Mouse (Mus musculus) kidney, postnatal 0 days (tissue): ENCODE measurements around the gene Mgat4b. TPM values are rescaled to one million over a fixed set of nuclear protein-coding genes. Genes with fewer than 3 reads are reported as not detected.

ENCODE experiments used
- ATAC-seq: fragments of 200-750 bp; cut with Nextera tagmentation; replicated peaks from 2 replicates; pipeline ENCODE4 v1.8.0; 2017; ENCODE audit warnings: low read depth, moderate number of reproducible peaks, moderate TSS enrichment, moderate library complexity; ENCODE audit not compliant: low FRiP score
- DNase-seq: peaks from one replicate; pipeline ENCODE4 v3.0.0-alpha.2; 2016; ENCODE audit warnings: low spot score
- H3K27ac ChIP-seq: fragments of 300-500 bp; sonication (generic); 2 replicates; pipeline ENCODE4 v1.5.1; 2014; ENCODE audit warnings: mild to moderate bottlenecking
- H3K27me3 ChIP-seq: fragments of 300-500 bp; sonication (generic); 2 replicates; pipeline ENCODE4 v1.6.1; 2014; ENCODE audit warnings: low read length, mixed read lengths; ENCODE audit not compliant: insufficient read depth
- H3K36me3 ChIP-seq: fragments of 300-500 bp; sonication (generic); 2 replicates; pipeline ENCODE4 v1.6.1; 2014; ENCODE audit warnings: low read length, mixed read lengths; ENCODE audit not compliant: insufficient read depth
- H3K4me1 ChIP-seq: fragments of 300-500 bp; sonication (generic); replicated peaks from 2 replicates; pipeline ENCODE4 v1.6.1; 2014; ENCODE audit warnings: antibody characterized with exemption, low read length, mixed read lengths; ENCODE audit not compliant: insufficient read depth
- H3K4me2 ChIP-seq: fragments of 300-500 bp; sonication (generic); 2 replicates; pipeline ENCODE4 v1.6.1; 2014; ENCODE audit warnings: mild to moderate bottlenecking, low read length, moderate library complexity, mixed read lengths
- H3K4me3 ChIP-seq: fragments of 300-500 bp; sonication (generic); replicated peaks from 2 replicates; pipeline ENCODE4 v1.5.1; 2014; ENCODE audit warnings: low read depth, low read length
- H3K9ac ChIP-seq: fragments of 300-500 bp; sonication (generic); 2 replicates; pipeline ENCODE4 v1.6.1; 2014; ENCODE audit warnings: low read depth, low read length
- H3K9me3 ChIP-seq: fragments of 300-500 bp; sonication (generic); replicated peaks from 2 replicates; pipeline ENCODE4 v1.6.1; 2016; ENCODE audit warnings: low read length, inconsistent platforms, mixed read lengths
- CTCF ChIP-seq: IDR thresholded peaks from 2 replicates; pipeline ENCODE4 v1.5.1; 2016; ENCODE audit warnings: antibody characterized with exemption, low read depth, mild to moderate bottlenecking, moderate library complexity
- WGBS: fragments of 180-500 bp; shearing (Covaris S2); extraction: QIAGEN DNeasy Blood & Tissue Kit; methylation state at CpG from one replicate; pipeline ENCODE4 v1.1.7; 2014; 5-methylcytosine and 5-hydroxymethylcytosine counted together
- polyA plus RNA-seq: library from polyadenylated mRNA; unstranded; fragments of >200 nt; fragmentation: Nextera tagmentation; extraction: Ambion mirVana; gene quantifications from 2 replicates; pipeline ENCODE4 v1.2.1, GENCODE M21; 2015

Gene Mgat4b
- polyA plus RNA-seq, 1 experiment from 2014 or later = 62.1 TPM

DNA sequence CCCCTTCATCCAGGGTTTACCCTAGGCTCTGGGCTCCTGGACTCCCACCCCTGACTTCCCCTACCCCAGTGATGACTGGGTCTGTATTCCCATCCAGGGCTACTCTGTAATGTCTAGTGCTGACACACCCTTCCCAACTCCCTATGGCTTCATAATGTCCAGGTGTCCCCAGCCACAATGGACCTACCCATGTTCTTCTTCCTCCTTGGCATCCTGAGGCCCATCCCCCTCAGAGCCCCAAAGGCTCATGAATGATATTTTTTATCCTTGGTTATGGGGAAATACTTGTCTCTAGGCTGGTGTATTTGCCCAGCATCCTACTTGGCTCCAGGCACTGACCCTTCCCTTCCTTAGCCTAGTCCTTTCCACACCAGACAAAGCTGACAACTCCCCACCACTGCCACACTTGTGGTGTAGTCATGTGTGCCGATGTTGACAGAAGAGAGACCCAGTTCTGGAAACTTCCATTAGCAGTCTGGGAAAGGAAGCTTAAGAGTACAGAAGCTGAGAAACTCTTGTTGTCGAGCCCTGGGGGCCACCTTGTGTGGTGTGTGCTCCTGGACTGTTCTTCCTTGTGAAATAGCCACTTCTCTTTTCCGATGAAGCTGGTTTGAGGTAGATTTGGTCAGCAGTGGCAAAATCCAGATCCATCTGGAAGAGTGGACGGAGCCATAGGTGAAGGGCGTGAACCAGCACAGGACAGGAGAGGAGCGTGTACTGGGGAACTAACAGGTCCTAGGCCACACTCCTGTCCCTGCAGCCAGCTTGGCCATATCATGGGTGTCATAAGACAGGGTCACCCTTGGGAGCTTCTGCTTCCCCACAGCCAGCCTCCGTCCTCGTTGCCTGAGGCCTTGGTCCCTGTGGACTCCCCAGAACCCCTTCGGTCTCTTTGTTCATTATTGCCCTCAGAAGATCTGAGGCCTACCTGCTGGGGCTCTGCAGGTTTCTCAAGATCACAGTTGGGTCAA, 28.4 kb downstream of the Mgat4b start:
- ATAC-seq (no peak), DNase-seq (no peak)
- Histone ChIP-seq H3K27me3 (no peaks in the 10 kb centered on the region), H3K9me3 (no peaks in the 10 kb centered on the region), H3K4me2 (no peak overlapping the region), H3K27ac (0 out of 2 replicates have a peak overlapping the region, but pooled peaks have one; percentile 11), H3K4me3 (no peak overlapping the region), H3K9ac (no peak overlapping the region), H3K36me3 (peaks cover 9% of the 10 kb centered on the region; the same call in 1 of the 2 replicates), H3K4me1 (peaks cover 12% of the 10 kb centered on the region; the same call in 1 of the 2 replicates)
- no peak for TF ChIP-seq CTCF
- WGBS = 87% methylated on average over 9 of the region's 9 CpGs

DNA sequence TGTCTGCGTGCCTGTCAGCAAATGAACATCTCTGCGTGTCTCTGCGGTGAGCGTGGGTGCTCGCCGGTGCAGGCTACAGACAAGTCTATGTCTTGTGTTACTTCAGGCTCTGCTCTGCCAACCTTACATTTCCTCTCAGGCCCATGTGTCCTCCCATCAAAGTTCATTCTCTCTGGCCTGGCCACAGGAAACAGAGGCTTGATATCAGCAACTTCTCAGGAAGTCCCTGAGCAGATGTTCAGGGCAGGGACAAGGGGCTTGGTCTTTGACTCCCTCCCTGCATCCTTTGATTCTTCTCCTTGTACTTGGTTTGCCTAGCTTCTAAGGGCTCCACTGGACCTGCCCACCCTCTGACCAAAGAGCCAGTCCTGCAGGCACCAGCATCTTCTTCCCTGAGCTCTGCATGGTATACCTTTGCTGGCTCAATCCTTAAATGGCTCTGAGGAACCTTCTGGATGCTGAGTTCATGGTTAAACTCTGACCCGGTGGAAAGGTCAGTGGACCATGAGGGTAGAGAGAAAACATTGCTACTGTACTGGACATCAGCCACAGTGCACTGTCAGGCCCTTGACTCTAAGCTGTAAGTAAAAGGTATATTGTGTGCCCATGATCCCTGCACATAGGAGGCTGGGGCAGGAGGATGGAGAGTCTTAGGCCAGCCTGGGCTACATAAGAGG, 29.7 kb downstream of the Mgat4b start:
- Histone ChIP-seq H3K9me3 (no peaks in the 10 kb centered on the region), H3K4me1 (peaks cover 12% of the 10 kb centered on the region; the same call in 1 of the 2 replicates), H3K4me2 (no peak overlapping the region), H3K36me3 (no peaks in the 10 kb centered on the region), H3K27me3 (no peaks in the 10 kb centered on the region), H3K4me3 (no peak overlapping the region), H3K27ac (no peak overlapping the region; the same call in 1 of the 2 replicates), H3K9ac (no peak overlapping the region)
- DNase-seq (no peak), ATAC-seq (no peak)
- 81% methylated on average over 7 of the region's 7 CpGs for WGBS
- no peak for TF ChIP-seq CTCF

DNA sequence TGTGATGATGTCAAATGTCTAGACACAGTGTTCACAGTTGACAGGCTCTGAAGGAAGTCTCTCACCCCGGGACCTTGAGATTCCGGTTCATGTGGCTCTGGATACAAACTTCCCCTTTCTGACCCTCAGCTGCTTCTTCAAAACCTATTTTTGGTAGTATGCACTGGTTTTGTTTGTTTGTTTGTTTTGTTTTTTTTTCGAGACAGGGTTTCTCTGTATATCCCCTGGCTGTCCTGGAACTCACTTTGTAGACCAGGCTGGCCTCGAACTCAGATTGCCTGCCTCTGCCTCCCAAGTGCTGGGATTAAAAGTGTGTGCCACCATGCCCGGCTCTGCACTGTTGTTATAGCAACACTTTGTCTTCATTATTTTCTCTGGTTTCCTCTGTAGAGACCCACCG, 33.2 kb downstream of the Mgat4b start:
- H3K36me3 ChIP-seq = no peaks in the 10 kb centered on the region
- DNase-seq = no peak
- H3K9me3 ChIP-seq = no peaks in the 10 kb centered on the region
- no peak overlapping the region for H3K4me3 ChIP-seq
- H3K9ac ChIP-seq = no peak overlapping the region
- WGBS = 72% methylated on average over 6 of the region's 6 CpGs
- no peak for ATAC-seq
- H3K27me3 ChIP-seq = no peaks in the 10 kb centered on the region
- H3K4me1 ChIP-seq = no peaks in the 10 kb centered on the region
- H3K27ac ChIP-seq = no peak overlapping the region
- no peak overlapping the region for H3K4me2 ChIP-seq
- no peak for TF ChIP-seq CTCF

DNA sequence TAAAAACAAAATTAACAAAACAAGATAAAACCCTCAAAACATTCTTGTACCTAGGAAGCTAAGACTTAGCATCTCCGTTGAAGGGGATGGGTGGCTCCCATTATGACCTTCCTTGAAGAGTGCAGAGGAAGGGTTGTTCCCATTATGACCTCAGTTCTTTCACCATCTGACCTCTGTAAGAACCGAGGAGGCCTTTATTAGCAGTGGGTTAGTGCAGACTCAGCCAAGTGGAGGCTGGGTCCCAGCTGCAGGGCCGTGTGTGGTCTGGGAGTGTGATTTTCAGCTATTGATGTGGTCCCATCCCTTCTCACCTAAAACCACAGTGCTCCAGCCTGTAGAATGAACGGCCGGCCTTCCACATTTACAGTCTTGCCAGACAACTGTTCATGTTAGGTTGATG, 34.6 kb downstream of the Mgat4b start:
- H3K36me3 ChIP-seq = no peaks in the 10 kb centered on the region
- no peak for TF ChIP-seq CTCF
- ATAC-seq (no peak), DNase-seq (no peak)
- H3K4me2 ChIP-seq = no peak overlapping the region
- H3K4me1 ChIP-seq = no peaks in the 10 kb centered on the region
- H3K9me3 ChIP-seq = no peaks in the 10 kb centered on the region
- 62% methylated on average over 5 of the region's 5 CpGs for WGBS
- H3K9ac ChIP-seq = no peak overlapping the region
- no peak overlapping the region for H3K4me3 ChIP-seq
- no peaks in the 10 kb centered on the region for H3K27me3 ChIP-seq
- no peak overlapping the region for H3K27ac ChIP-seq

DNA sequence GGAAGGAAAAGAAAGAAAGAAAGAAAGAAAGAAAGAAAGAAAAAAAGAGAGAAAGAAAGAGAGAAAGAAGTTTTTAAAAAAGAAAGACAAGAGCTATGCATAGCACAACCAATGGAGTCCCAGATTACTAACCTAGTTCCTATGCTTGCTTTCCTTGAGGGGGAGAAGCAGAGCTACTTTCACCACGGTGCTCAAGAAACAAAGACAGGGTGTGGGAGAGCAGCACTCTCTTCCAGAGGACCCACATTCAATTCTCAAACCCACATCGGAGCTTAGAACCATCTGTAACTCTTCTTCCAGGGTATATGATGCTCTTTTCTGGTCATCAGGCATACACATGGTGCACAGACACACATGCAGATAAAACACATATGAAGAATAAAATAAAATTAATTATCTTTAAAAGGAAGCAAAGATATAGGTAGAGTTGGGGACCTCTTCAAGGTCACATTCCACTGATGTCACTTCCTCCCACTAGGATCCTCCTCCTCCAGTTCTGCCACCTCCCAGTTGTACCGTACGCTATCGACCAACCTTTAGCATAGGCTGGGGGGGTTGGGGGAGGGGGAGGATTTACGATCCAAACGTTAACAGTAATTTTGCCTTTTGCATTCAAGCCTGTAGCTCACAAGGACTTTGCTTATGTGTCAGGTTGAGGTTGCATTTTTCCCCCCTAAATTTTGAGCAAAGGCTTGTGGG, 37.9 kb downstream of the Mgat4b start:
- no peaks in the 10 kb centered on the region for H3K36me3 ChIP-seq
- TF ChIP-seq CTCF = no peak
- ATAC-seq (no peak), DNase-seq (no peak)
- H3K4me2 ChIP-seq = no peak overlapping the region
- H3K4me3 ChIP-seq = no peak overlapping the region
- no peaks in the 10 kb centered on the region for H3K27me3 ChIP-seq
- no peak overlapping the region for H3K9ac ChIP-seq
- no peak overlapping the region for H3K27ac ChIP-seq
- peaks cover 6% of the 10 kb centered on the region; the same call in 1 of the 2 replicates for H3K4me1 ChIP-seq
- 50% methylated on average over 7 of the region's 7 CpGs for WGBS
- no peaks in the 10 kb centered on the region for H3K9me3 ChIP-seq

DNA sequence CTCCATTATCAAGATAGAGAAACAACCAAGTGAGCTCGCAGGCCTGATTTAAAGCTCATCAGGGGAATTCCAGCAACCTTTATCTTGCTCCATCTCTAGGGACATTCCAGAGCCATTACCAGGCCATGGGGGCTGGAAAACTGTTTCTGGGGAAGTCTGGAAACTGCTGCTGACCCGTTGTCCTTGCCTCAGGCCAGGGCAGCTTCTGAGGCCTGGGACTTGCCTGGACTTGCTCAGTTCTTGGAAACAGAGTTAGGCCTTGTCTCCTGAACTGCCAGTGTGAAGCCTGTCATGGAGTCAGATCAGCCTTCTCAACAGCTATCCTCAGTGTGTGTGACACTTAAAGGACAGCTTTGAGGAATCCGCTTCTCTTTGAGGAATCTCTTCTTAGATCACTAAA, 41.5 kb downstream of the Mgat4b start:
- Histone ChIP-seq H3K4me2 (no peak overlapping the region), H3K9ac (0 out of 2 replicates have a peak overlapping the region, but pooled peaks have one; percentile 35), H3K4me3 (no peak overlapping the region), H3K27ac (peak overlapping the region; percentile 84), H3K36me3 (peaks cover 13% of the 10 kb centered on the region), H3K4me1 (peaks cover 6% of the 10 kb centered on the region; the same call in 1 of the 2 replicates), H3K27me3 (no peaks in the 10 kb centered on the region), H3K9me3 (no peaks in the 10 kb centered on the region)
- peak; percentile 86 for DNase-seq
- ATAC-seq = peak; percentile 45; the same call in 1 of the 2 replicates
- TF ChIP-seq CTCF = no peak
- 42% methylated on average over 3 of the region's 3 CpGs for WGBS
